Mouse (Mus musculus) ovary, postnatal 10 days (tissue): ENCODE measurements around the gene Usp49.

ENCODE experiments used
- DNase-seq: peaks from one replicate; pipeline ENCODE4 v3.0.0; 2022; ENCODE audit warnings: low spot score

Usp49 gene

GRCm38 (mm10) chr17:47693671-47694441 lies 63.4 kb downstream of the Usp49 start:
- no peak for DNase-seq

- DNase-seq = no peak
Measured at GRCm38 (mm10) chr17:47694442-47694502, 63.8 kb downstream of the Usp49 start, which contains the start of gene Gm21981. Gene Gm21981 (minus strand): TSS chr17:47694455.

- peak; percentile 97 for DNase-seq
Measured at GRCm38 (mm10) chr17:47694503-47695336, 64.2 kb downstream of the Usp49 start, which contains the start of gene Prickle4. Gene Prickle4 (minus strand): TSS chr17:47694736.

- no peak for DNase-seq
Measured at GRCm38 (mm10) chr17:47695337-47695710, 64.8 kb downstream of the Usp49 start.

- DNase-seq = no peak
Measured at GRCm38 (mm10) chr17:47698156-47698555, 67.7 kb downstream of the Usp49 start.

- DNase-seq = no peak
Measured at GRCm38 (mm10) chr17:47699055-47699454, 68.6 kb downstream of the Usp49 start.

GRCm38 (mm10) chr17:47701793-47702192 lies 71.3 kb downstream of the Usp49 start:
- DNase-seq = no peak

- DNase-seq = no peak
Measured at GRCm38 (mm10) chr17:47702548-47703345, 72.3 kb downstream of the Usp49 start.

- no peak for DNase-seq
Measured at GRCm38 (mm10) chr17:47703556-47703955, 73.1 kb downstream of the Usp49 start.

GRCm38 (mm10) chr17:47704692-47705091 lies 74.2 kb downstream of the Usp49 start:
- no peak for DNase-seq

GRCm38 (mm10) chr17:47706196-47706595 lies 75.7 kb downstream of the Usp49 start:
- DNase-seq = no peak

GRCm38 (mm10) chr17:47707961-47708360 lies 77.5 kb downstream of the Usp49 start:
- no peak for DNase-seq

GRCm38 (mm10) chr17:47708972-47709371 lies 78.5 kb downstream of the Usp49 start:
- no peak for DNase-seq

- no peak for DNase-seq
Measured at GRCm38 (mm10) chr17:47710036-47710435, 79.5 kb downstream of the Usp49 start.

GRCm38 (mm10) chr17:47711883-47712282 lies 81.4 kb downstream of the Usp49 start:
- DNase-seq = no peak

GRCm38 (mm10) chr17:47712889-47713571 lies 82.5 kb downstream of the Usp49 start:
- DNase-seq = no peak

GRCm38 (mm10) chr17:47715037-47715436 lies 84.5 kb downstream of the Usp49 start:
- no peak for DNase-seq

- DNase-seq = no peak
Measured at GRCm38 (mm10) chr17:47721183-47721582, 90.7 kb downstream of the Usp49 start.

GRCm38 (mm10) chr17:47726566-47726965 lies 96.1 kb downstream of the Usp49 start, which contains the start of gene Pgc:
Gene Pgc (plus strand): TSS chr17:47726842.
- DNase-seq = no peak

- DNase-seq = no peak
Measured at GRCm38 (mm10) chr17:47730633-47731575, 100.4 kb downstream of the Usp49 start.

GRCm38 (mm10) chr17:47735553-47736100 lies 105.1 kb downstream of the Usp49 start:
- no peak for DNase-seq
